Mouse (Mus musculus) neural tube, embryonic 15.5 days (tissue): ENCODE results near the gene Syt8. TPM values are rescaled to one million over a fixed set of nuclear protein-coding genes. Genes with fewer than 3 reads are reported as not detected.

Experiments
- ATAC-seq: fragments of 200-750 bp; cut with Nextera tagmentation; 2 replicates; pipeline ENCODE4 v1.8.0; 2017; ENCODE audit warnings: mild to moderate bottlenecking, moderate TSS enrichment, moderate library complexity; ENCODE audit not compliant: low FRiP score
- H3K27ac ChIP-seq: fragments of 300-500 bp; sonication (generic); replicated peaks from 2 replicates; pipeline ENCODE4 v1.5.1; 2015; ENCODE audit warnings: mild to moderate bottlenecking, inconsistent platforms
- H3K27me3 ChIP-seq: fragments of 300-500 bp; sonication (generic); replicated peaks from 2 replicates; pipeline ENCODE4 v1.6.1; 2015; ENCODE audit warnings: inconsistent platforms
- H3K36me3 ChIP-seq: fragments of 300-500 bp; sonication (generic); 2 replicates; pipeline ENCODE4 v1.6.1; 2015; ENCODE audit warnings: inconsistent platforms
- H3K4me1 ChIP-seq: fragments of 300-500 bp; sonication (generic); 2 replicates; pipeline ENCODE4 v1.6.1; 2015; ENCODE audit warnings: inconsistent platforms
- H3K4me2 ChIP-seq: fragments of 300-500 bp; sonication (generic); 2 replicates; pipeline ENCODE4 v1.6.1; 2015; ENCODE audit warnings: inconsistent platforms, mild to moderate bottlenecking, moderate library complexity
- H3K4me3 ChIP-seq: fragments of 300-500 bp; sonication (generic); replicated peaks from 2 replicates; pipeline ENCODE4 v1.5.1; 2015; ENCODE audit warnings: mild to moderate bottlenecking, inconsistent platforms
- H3K9ac ChIP-seq: fragments of 300-500 bp; sonication (generic); replicated peaks from 2 replicates; pipeline ENCODE4 v1.6.1; 2015; ENCODE audit warnings: mild to moderate bottlenecking, inconsistent platforms
- H3K9me3 ChIP-seq: fragments of 300-500 bp; sonication (generic); replicated peaks from 2 replicates; pipeline ENCODE4 v1.6.1; 2016; ENCODE audit warnings: inconsistent platforms
- WGBS: fragments of 180-500 bp; shearing (Covaris S2); methylation state at CpG from one replicate; pipeline ENCODE4 v1.1.7; 2015; ENCODE audit warnings: mixed read lengths; 5-methylcytosine and 5-hydroxymethylcytosine counted together
- polyA plus RNA-seq: library from polyadenylated mRNA; unstranded; fragments of >200 nt; fragmentation: Nextera tagmentation; extraction: Ambion mirVana; gene quantifications from 2 replicates; pipeline ENCODE4 v1.2.1, GENCODE M21; 2015

The Syt8 gene
- polyA plus RNA-seq, 1 experiment from 2014 or later = 0.14 TPM

DNA sequence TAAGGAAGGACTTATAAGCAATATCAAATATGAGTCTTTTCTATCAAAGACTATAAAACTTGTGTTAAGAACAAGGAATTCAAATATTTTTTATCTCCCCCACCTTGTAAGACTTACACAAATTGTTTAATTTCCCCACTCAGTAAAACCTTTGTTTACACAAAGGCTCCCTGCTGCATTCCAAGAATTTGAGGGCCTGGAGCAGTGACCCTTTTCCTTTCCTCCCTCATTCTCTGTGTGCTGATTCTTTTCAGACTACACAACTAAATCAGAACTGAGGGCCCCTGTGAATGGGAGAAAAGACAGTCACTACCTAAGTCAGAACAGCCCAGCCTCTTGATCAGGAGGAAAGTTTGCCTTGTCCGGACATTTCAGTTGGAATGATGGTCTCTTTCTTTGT is 20.1 kb downstream of the Syt8 start:
- Histone ChIP-seq H3K4me3 (no peak overlapping the region), H3K27me3 (no peaks in the 10 kb centered on the region), H3K27ac (0 out of 2 replicates have a peak overlapping the region, but pooled peaks have one; percentile 15), H3K4me2 (no peak overlapping the region), H3K9ac (no peak overlapping the region), H3K9me3 (no peaks in the 10 kb centered on the region), H3K36me3 (no peaks in the 10 kb centered on the region), H3K4me1 (peaks cover 17% of the 10 kb centered on the region)
- WGBS = 27% methylated on average over 1 of the region's 1 CpGs
- ATAC-seq = no peak

DNA sequence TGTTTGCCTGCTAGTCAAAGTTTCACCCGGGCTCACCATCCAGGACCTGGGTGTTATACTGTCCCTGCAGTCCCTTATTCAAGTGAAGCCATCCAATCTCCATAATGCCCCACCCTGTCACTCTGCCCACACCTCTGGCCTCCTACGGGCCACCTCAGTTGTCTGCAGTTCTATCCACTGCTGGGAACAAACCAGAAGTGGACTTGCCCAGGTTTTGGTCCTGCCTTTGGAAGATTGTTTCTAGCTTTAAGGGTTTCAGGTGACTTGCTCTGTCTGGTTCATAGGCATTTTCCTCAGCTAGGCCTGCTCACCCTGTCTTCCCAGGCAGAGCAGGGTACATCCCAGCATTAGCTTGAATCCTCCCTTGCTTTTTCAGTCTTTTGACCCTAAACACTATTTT is 20.6 kb downstream of the Syt8 start:
- WGBS = 60% methylated on average over 2 of the region's 2 CpGs
- no peak overlapping the region for H3K4me2 ChIP-seq

DNA sequence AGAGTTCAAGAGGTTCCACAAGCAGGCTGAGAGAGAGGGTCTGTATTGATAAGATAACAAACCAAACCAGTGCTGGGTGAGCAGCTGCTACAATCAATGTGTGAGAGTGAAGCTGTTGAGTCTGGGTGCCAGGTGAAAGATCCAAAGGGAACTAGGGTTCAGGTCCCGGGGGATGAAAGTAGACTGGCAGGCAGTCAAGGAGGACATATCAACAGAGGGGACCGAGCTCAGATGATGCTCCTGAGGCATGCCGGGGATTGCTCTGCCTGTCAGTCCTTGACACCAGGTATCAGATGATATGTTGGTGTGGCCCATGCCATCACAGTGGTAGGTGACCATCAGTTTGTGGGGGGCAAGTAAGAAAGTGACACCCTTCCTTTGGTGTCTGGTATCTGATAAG is 22.2 kb downstream of the Syt8 start:
- Histone ChIP-seq H3K4me1 (peaks cover 17% of the 10 kb centered on the region), H3K27ac (peak overlapping the region; percentile 76), H3K27me3 (no peaks in the 10 kb centered on the region), H3K36me3 (no peaks in the 10 kb centered on the region), H3K9me3 (no peaks in the 10 kb centered on the region), H3K9ac (no peak overlapping the region), H3K4me2 (no peak overlapping the region), H3K4me3 (no peak overlapping the region)
- no peak for ATAC-seq
- 80% methylated on average over 3 of the region's 3 CpGs for WGBS

More for the DNA sequence above, 20.6 kb downstream of the Syt8 start:
- Histone ChIP-seq H3K27me3 (no peaks in the 10 kb centered on the region), H3K9ac (no peak overlapping the region), H3K36me3 (no peaks in the 10 kb centered on the region), H3K4me1 (peaks cover 17% of the 10 kb centered on the region), H3K27ac (0 out of 2 replicates have a peak overlapping the region, but pooled peaks have one; percentile 15), H3K9me3 (no peaks in the 10 kb centered on the region), H3K4me3 (no peak overlapping the region)
- no peak for ATAC-seq

DNA sequence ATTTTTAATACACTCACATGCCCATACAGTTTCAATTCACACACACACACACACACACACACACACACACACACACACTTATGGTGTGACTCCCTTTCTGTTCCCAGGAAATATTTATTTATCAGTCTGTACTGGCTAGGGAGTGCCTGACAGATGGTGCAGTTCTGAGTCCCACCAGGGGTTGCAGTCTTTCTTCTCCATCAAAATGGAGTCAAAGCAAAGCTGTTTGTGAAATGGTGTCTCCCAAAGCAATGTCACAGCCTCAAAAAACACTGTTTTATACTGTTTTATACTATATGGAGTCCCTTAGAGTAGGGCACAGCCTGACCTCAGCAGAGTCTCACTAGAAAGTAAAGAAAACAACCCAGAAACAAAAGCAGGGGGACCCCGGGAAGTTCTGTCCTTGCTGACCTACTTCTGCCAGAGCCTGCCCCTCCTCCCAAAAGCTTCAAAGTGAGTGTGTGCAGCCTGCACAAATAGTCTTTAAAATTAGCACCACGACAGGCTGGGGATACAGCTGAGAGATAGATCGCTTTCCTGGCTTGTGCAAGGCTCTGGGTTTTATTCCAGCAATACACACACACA is 22.7 kb downstream of the Syt8 start:
- no peak overlapping the region for H3K4me2 ChIP-seq
- H3K27ac ChIP-seq = peak overlapping the region; percentile 76
- WGBS = 43% methylated on average over 3 of the region's 3 CpGs
- peaks cover 17% of the 10 kb centered on the region for H3K4me1 ChIP-seq
- no peak overlapping the region for H3K9ac ChIP-seq
- no peak; the same call in 1 of the 2 replicates for ATAC-seq
- no peaks in the 10 kb centered on the region for H3K9me3 ChIP-seq
- no peak overlapping the region for H3K4me3 ChIP-seq
- no peaks in the 10 kb centered on the region for H3K27me3 ChIP-seq
- H3K36me3 ChIP-seq = no peaks in the 10 kb centered on the region

DNA sequence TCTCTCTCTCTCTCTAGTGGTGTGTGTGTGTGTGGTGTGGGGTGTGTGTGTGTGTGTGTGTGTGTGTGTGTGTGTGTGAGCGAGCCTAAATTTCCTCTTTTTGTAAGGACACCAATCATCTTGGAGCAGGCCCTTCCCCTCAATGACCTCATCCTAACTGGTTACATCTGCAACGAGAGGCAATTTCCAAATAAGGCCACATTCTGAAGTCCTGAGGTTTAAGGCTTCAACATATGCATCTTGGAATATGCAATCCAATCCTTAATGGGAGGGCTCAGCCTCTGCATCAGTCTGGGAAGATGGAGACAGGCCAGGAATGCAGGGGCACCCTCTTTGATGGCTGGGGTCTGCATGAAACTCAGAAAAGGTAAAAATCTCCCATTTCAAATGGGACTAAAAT is 23.4 kb downstream of the Syt8 start:
- no peak overlapping the region for H3K4me3 ChIP-seq
- whole genome bisulfite sequencing = 51% methylated on average over 2 of the region's 2 CpGs
- no peaks in the 10 kb centered on the region for H3K36me3 ChIP-seq
- no peak for ATAC-seq
- no peaks in the 10 kb centered on the region for H3K9me3 ChIP-seq
- H3K27me3 ChIP-seq = no peaks in the 10 kb centered on the region
- no peak overlapping the region for H3K4me2 ChIP-seq
- H3K4me1 ChIP-seq = peaks cover 17% of the 10 kb centered on the region
- no peak overlapping the region for H3K9ac ChIP-seq
- H3K27ac ChIP-seq = peak overlapping the region; percentile 76

DNA sequence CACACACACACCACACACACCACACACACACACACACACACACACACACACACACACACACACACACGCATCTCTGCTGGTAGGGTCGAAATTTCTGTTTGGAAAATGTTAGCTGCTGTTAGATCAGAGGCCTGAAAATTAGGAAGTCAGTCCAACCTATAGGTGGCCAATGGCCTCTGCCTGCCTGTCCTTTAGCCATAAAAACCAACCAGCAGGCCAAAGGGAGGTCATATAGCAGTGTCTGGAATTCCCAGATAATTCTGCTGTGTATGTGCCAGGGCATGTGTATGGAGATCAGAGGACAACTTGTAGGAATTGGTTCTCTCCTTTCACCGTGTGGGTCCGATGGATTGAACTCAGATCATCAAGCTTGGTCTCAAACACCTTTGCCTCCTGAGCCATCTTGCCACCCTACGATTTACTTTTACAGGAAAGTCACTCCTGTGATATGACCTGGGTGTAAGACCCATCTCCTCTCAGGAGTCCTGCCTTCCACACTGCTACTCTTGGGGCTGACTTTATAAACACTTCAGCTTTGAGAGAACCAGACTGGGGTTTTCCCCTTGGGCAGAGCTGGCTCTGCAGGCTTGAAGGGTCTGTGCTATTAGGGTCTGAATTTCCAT is 24.1 kb downstream of the Syt8 start:
- Histone ChIP-seq H3K4me2 (no peak overlapping the region), H3K36me3 (no peaks in the 10 kb centered on the region), H3K27me3 (no peaks in the 10 kb centered on the region), H3K9ac (no peak overlapping the region), H3K9me3 (no peaks in the 10 kb centered on the region), H3K4me1 (peaks cover 17% of the 10 kb centered on the region), H3K4me3 (no peak overlapping the region), H3K27ac (no peak overlapping the region)
- WGBS = 84% methylated on average over 5 of the region's 5 CpGs
- no peak for ATAC-seq

DNA sequence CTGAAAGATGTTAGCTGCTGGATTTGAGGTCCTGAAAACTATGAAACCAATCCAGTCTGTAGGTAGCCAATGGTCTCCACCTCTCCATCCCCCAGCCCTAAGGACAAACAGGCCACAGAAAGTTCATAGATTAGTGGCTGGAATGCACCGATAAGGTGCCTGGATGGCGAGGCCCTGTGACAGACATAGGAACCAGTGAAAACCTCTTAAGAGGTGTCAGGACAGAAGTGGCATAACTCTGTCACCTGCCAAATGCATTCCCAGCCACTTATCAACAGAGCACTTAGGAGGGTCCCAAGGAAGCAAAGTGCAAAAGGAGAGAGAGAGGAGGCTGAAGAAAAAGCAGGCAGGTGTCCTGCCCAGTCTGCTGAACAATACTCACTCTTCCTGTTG is 24.6 kb downstream of the Syt8 start:
- H3K27me3 ChIP-seq = no peaks in the 10 kb centered on the region
- H3K9me3 ChIP-seq = no peaks in the 10 kb centered on the region
- 95% methylated on average over 2 of the region's 2 CpGs for WGBS
- H3K4me1 ChIP-seq = peaks cover 17% of the 10 kb centered on the region
- ATAC-seq = no peak
- no peak overlapping the region for H3K27ac ChIP-seq
- no peak overlapping the region for H3K4me3 ChIP-seq
- no peaks in the 10 kb centered on the region for H3K36me3 ChIP-seq
- H3K4me2 ChIP-seq = no peak overlapping the region
- no peak overlapping the region for H3K9ac ChIP-seq

DNA sequence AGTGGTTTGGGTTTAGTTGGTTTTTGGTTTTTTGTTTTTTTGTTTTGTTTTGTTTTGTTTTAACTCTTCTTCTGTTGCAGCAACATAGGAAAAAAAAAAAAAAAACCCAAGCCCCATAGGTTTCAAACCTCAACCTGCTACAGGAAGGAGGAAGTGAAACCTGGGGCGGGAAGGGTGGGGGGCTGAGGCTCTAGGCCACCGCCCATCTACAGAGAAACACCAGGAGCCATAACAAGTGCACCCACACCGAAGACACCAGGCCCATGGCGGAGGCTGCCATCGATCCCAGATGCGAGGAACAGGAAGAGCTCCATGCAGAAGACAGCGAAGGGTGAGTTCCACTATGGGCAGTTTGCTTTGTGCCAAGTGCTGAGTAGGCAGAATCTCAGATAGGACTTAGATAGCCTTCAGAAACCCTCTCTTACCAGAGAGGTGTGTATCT is 26.0 kb downstream of the Syt8 start, which contains the start of gene Lsp1:
Gene Lsp1, plus strand, starts transcription at position 174 of the 442 bp plus-strand sequence.
- ATAC-seq = no peak

DNA sequence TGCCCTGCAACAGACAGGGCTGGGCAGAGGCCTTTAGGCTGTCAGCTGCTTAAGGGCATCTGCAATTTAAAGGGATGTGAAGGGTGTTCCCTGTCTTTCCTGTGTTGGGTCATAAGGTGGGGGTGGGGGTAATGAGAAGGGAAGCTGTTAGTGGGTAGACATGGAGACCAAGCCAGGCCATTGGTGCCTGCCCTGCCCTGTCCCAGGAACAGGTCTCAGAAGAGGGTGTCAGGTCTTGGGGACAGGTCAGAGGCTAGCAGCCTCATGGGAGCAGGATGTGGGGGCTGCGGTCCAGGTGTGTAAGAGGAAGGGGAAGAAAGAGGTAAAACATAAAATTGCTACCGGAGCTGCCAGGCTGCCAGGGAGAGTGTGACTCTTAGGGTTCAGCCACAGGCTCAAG is 26.8 kb downstream of the Syt8 start:
- no peak for ATAC-seq
- H3K9ac ChIP-seq = no peak overlapping the region
- no peak overlapping the region for H3K27ac ChIP-seq
- no peaks in the 10 kb centered on the region for H3K9me3 ChIP-seq
- peaks cover 14% of the 10 kb centered on the region for H3K4me1 ChIP-seq
- no peaks in the 10 kb centered on the region for H3K27me3 ChIP-seq
- no peak overlapping the region for H3K4me3 ChIP-seq
- no peak overlapping the region for H3K4me2 ChIP-seq
- 91% methylated on average over 2 of the region's 2 CpGs for WGBS
- H3K36me3 ChIP-seq = no peaks in the 10 kb centered on the region

More for the DNA sequence above, 26.0 kb downstream of the Syt8 start, which contains the start of gene Lsp1:
- peaks cover 17% of the 10 kb centered on the region for H3K4me1 ChIP-seq
- no peak within 1 kb of the TSS for H3K4me2 ChIP-seq
- no peak within 1 kb of the TSS for H3K27ac ChIP-seq
- no peak within 1 kb of the TSS for H3K9ac ChIP-seq
- H3K4me3 ChIP-seq = no peak within 1 kb of the TSS
- H3K36me3 ChIP-seq = no peaks in the 10 kb centered on the region
- no peaks in the 10 kb centered on the region for H3K27me3 ChIP-seq
- H3K9me3 ChIP-seq = no peaks in the 10 kb centered on the region
- WGBS = 91% methylated on average over 7 of the region's 7 CpGs

DNA sequence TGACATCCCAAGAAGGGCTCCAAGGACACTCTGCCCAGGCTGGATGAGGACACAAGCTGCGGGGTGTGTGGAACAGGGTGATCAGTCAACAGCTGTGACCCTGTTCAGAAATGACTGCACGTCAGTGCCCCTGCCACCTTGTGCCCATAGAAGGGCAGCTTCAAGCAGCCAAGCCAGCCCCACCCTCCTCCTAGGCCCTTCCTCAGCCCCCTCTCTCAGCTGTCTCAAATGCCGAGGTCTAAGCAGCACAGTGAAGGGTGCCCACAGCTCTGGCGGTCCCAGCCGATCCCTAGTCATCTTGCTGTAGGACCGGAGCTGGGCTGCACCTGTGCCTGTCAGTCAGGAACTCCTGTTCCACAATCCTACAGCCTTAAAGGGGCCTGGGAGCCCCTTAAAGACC is 27.5 kb downstream of the Syt8 start:
- Histone ChIP-seq H3K4me1 (peaks cover 9% of the 10 kb centered on the region), H3K36me3 (no peaks in the 10 kb centered on the region), H3K9ac (no peak overlapping the region), H3K27ac (no peak overlapping the region), H3K27me3 (no peaks in the 10 kb centered on the region), H3K9me3 (no peaks in the 10 kb centered on the region), H3K4me2 (no peak overlapping the region), H3K4me3 (no peak overlapping the region)
- no peak for ATAC-seq
- 90% methylated on average over 6 of the region's 6 CpGs for WGBS

DNA sequence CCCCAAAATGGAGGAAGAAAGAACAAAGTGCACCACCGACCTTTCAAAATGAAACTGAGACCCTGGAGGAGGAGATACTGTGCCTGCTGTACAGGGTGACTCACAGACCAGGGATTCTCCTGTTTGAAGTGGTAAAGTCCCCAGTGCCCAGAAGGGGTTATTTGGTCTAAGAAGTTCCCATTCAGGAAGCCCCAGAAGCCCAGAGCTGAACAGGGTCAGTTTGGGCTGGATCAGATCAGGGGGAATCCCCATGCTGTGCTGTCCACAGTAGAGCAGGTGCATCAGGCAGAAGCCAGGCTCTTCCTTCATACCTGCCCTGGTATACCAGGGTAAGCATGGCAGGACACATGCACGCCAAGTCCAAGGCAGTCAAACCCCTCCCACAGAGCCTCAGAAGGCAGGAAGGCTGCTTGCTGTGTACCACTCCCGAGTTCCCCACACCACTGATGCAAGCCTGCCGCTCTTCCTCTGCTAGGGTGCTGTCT is 28.0 kb downstream of the Syt8 start:
- WGBS = 69% methylated on average over 4 of the region's 4 CpGs
- Histone ChIP-seq H3K9me3 (no peaks in the 10 kb centered on the region), H3K27ac (no peak overlapping the region), H3K36me3 (no peaks in the 10 kb centered on the region), H3K4me3 (no peak overlapping the region), H3K27me3 (no peaks in the 10 kb centered on the region), H3K4me2 (no peak overlapping the region), H3K9ac (no peak overlapping the region), H3K4me1 (peaks cover 5% of the 10 kb centered on the region)
- no peak for ATAC-seq

DNA sequence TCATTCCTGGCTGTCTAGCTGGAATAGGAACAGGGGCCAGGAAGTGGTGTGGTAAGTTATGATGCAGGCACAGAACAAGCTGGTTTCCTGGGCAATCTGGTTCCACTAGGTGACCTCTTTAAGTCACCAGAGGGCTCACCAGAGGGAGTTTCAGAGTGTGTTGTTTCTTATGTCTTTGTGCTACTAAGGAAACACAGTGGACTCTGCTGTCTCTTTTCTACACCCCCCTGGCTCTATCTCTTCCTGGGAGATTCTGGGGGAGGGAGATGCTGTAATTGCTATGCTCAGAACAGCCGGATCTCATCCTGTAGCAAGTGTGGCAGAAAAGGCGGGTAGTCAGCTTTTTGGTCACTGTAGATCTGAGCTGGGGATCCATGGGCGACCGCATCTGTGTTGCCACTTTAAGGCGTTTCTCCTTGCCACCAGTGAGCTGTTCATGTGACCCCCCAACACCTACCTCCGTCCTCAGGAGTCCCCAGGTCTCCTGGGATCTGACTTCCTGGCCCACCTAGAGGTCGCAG is 35.6 kb downstream of the Syt8 start:
- Histone ChIP-seq H3K9me3 (no peaks in the 10 kb centered on the region), H3K4me2 (no peak overlapping the region), H3K4me3 (no peak overlapping the region), H3K9ac (no peak overlapping the region), H3K27me3 (no peaks in the 10 kb centered on the region), H3K36me3 (no peaks in the 10 kb centered on the region), H3K4me1 (peaks cover 15% of the 10 kb centered on the region; the same call in 1 of the 2 replicates), H3K27ac (no peak overlapping the region)
- WGBS = 84% methylated on average over 7 of the region's 7 CpGs
- ATAC-seq = no peak
